Mouse (Mus musculus) embryo, embryonic 11 days (tissue): ENCODE measurements around the gene Glcci1.
"Not testable (repeated sequence)": the region's sequence is repeated elsewhere in the genome, so short reads cannot be mapped to it uniquely, and the experiment has no call there.

Experiments used
- DNase-seq: peaks from one replicate; pipeline ENCODE4 v3.0.0-alpha.2; 2015

Gene Glcci1

GRCm38 (mm10) chr6:8495827-8496222 is 13.6 kb upstream of the Glcci1 start:
- no peak for DNase-seq

DNA sequence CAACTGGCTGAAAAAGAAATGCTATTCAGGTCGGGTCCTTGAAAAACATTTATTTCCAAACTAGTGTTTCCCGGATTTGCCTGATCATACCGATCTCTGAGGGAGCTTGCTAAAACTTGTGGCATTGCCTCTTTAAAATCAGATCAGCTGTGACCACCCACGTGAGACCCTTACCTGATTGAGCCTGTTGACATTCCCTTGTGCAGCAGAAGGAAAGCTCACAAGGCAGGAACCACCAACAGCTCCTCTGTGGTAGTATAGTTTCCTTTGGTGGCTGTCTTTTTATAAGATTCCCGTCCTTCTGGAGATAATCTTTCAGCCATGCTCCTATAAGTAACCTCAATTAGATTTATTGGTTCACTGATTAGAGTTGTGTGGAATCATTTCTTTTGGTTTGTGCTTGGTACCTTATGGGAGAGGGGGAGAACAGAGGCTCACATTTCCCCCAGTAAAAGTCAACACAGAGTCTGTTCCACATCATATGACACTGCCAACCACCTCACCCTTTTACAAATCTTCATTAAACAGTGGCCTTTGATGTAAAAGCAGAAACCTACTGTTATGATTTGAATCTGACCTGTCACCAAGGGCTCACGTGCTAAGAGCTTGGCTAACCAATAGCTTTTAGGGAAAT is 12.0 kb upstream of the Glcci1 start:
- no peak for DNase-seq

- DNase-seq, result no peak
Measured at GRCm38 (mm10) chr6:8497868-8498257, 11.5 kb upstream of the Glcci1 start.

- DNase-seq, result no peak
Measured at GRCm38 (mm10) chr6:8498961-8499360, 10.4 kb upstream of the Glcci1 start.

- no peak for DNase-seq
Measured at GRCm38 (mm10) chr6:8503953-8504352, 5.4 kb upstream of the Glcci1 start.

DNA sequence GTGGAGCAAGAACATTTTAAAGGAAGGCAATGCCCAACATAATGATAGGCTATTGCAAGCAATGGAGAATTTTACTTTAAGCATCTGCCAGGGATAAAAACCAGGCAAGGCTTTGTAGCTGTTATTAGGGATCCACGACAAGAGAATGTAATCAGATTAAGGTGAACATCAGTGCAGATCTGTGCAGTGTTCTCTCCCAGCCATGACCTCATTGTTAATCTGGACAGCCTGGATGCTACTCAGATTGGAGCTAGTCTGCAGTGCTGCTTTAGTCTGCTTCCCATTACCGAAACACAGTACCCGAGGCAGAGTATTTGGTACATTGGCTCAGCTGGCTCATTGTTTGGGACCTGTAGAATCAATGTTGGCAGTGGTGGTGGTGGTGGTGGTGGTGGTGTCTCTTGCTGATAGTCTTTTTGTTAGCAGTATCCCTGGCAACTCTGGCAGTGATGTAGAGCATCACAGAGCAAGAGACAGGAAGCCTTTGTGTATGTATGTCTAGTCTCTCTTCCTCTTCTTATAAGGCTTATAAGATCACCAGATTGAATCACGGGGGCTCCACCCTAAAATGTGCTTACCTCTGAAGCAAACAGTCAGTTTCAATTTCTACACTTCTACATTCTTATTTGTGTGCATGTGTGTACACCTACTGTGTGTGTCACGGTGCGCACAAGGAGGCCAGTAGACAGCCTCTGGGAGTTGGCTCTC is 4.7 kb upstream of the Glcci1 start:
- no peak for DNase-seq

DNA sequence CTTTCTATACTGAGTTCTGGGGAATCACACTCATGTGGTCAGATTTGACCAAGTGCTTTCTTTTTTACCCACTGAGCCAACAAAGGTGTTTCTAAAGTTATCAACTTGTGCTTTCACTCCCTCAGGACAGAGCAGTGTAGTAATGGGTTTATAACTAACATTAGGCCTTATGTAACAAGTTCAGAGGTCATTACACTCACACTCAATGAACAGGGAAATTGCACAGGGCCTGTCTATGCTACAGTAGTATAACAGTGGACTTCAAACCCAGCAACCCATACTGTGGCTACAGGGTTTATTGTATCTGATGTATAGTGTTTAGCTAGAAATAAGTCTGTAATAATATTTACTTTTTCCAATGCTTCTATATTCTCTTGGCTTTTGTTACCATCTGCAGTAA is 2.8 kb upstream of the Glcci1 start:
- no peak for DNase-seq

DNA sequence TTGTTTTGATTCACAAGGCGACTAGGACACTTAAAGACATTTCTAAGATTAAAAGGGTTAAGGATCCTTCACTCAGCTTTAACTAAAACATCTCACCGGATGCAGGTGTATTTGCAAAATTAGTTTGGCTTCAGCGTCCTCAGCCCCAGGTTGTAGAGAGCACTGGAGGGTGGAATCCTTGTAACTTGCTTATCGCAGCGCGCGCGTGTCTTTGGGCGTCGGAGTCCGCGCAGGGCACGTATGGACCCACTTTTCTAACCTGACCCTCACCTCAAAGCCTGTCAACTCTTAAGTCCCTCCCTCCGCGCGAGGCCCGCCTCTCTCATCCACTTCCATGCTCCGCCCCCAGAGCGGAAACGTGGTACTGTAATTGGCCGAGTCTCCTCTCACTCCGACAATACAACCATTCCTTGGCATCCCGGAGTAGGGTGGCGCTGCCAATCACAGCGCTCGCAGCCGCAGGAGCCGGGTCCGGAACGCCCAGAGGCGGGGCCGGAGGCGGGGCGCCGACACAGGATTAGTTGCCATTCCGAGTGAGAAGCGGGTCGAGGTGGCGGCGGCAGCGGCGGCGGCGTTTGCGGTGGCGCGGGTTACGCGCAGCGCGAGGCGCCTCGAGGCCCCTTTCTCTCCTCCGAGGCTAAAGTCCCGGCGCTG is 390 bp upstream of the Glcci1 start:
- peak; percentile 98 for DNase-seq

DNA sequence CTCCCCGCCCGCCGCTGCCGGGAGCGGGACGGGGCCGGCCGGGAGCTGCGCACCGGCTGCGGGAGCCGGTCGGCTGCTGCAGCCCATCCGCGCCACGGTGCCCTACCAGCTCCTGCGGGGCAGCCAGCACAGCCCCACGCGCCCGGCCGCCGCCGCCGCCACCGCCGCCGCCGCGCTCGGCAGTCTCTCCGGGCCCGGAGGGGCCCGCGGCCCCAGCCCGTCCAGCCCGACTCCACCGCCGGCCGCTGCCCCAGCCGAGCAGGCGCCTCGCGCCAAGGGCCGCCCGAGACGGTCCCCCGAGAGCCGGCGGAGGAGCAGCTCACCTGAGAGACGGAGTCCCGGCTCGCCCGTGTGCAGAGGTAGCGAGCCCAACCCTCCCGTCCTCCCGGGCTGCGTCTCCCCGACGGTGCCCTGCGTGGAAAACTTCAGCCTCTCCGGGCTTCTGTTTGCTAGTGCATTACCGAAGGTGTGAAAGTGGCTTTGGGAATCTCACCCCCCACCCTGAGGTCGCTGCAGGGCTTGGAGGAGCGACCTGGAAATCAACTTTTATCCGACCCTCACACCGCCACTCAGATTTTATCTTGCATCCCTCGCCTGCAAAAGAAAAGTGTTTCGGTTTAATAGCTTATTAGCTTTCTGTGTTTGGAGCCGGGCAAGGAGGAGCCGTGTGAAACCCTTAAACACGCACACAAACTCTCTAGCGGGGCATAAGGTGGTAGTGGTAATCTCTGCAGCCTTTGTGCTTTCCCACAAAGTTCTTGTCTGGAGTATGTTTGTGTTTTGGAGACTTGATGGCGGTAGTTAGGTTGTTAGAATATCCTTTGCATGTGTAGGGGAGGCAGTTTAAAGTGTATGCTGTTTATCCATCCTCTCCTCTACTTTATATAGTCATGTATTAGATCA is 812 bp downstream of the Glcci1 start:
- DNase-seq, result peak; percentile 52

DNA sequence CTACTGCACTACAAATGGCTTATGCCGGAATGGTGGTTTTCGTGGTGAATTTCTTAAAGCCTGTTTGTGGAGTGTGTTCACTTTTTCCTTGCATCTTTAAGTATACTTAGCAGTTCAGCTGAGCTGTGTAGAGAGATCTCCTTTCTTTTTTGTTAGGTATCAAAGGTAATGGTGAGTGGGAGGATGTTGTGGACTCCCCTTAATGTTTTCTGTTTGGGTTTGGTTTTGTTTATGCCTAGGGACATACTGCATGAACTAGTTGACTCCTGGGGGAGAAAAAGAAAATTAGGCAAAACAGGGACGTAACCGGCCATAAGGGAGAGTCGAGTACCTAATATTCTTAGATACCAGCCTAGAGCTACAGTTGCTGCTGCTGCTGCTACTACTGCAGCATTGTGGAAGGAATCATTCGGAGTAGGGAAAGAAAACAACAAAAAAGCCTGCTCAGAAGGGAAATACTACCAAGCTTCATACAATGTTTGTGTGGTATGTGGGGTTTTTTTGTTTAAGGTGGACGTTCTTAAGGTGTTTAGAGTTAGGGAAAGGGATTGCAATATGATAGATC is 1.5 kb downstream of the Glcci1 start:
- DNase-seq, result peak; percentile 30

DNA sequence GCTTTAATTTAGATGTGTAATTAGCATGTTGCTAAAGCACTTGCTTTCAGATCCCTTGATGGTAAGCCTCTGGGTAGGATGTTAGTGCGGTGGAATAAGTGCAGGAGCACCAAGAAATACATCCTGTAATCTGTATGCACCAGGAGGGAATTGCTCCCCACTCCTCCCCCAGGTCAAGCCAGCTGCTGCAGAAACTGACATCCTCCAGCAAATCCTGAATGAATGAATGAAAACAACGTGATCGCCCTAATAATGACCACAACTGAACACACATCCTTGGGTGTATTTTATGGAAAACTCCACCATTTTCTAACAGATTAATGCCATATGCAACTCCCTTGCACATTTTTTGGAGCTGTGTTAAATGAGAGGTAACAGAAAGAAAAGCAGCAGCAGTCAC is 2.0 kb downstream of the Glcci1 start:
- peak; percentile 19 for DNase-seq

GRCm38 (mm10) chr6:8512416-8512815 is 3.0 kb downstream of the Glcci1 start:
- DNase-seq, result peak; percentile 52

GRCm38 (mm10) chr6:8519687-8520086 is 10.3 kb downstream of the Glcci1 start:
- DNase-seq, result no peak

- no peak for DNase-seq
Measured at GRCm38 (mm10) chr6:8521231-8521630, 11.8 kb downstream of the Glcci1 start.

DNA sequence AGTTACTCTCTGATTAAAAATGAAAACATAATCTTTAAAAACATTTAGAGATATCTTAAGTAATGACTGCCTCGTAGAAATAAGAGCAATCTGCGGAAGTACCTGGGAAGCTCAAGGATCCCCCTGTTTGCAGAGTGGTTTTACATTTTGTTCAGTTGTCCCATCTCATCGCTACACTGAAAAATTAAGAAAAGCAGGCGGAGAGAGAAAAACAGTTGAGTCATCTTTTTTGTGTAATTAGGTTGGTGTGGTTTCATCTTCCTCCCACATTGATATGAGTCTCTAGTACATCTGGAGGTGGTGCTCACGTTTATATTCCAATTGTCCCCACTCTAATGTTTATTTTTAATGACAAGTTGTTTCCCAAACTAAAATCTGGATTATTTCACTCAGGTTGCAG is 15.3 kb downstream of the Glcci1 start:
- no peak for DNase-seq

DNA sequence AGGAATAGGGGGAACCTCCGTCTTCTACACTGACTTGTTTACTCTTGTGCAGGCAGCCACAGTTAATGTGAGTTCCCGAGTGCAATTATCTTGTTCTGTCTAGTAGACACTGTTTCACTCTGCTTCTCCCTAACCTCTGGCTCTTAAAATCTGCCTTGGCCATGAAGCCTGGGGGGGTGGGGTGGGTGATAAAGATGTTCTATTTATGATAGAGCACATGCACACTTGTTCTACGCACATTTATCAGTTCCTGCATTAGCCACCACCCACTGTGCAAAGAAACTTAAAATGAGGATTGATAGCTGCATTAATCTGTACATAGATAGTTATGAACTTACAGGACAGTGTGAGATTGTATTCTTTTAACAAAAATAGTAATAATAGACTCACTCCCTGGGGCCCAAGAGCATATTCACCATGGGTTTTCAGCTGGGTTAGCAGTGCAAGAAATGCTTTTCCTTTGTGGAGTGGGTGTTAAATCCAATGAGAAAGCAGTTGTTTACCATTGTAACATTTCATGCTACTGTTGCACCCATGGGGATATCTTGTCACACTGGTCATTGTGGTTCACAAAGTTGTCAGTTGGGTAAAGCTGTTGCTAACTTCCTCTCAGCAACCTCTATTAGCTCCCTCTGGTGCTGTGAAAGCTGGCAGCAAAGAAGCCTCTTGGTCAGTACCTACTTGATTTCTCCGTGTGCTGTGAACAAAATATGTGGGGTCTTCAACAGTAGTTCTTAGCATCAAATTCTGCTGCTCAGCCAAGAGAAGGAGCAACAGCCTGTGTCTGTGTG is 21.9 kb downstream of the Glcci1 start:
- no peak for DNase-seq

- no peak for DNase-seq
Measured at GRCm38 (mm10) chr6:8536944-8537343, 27.5 kb downstream of the Glcci1 start.

DNA sequence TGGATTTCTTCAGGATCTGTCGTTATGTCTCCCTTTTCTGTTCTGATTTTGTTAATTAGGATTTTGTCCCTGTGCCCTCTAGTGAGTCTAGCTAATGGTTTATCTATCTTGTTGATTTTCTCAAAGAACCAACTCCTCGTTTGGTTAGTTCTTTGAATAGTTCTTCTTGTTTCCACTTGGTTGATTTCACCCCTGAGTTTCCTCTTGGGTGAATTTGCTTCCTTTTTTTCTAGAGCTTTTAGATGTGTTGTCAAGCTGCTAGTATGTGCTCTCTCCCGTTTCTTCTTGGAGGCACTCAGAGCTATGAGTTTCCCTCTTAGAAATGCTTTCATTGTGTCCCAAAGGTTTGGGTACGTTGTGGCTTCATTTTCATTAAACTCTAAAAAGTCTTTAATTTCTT is 32.1 kb downstream of the Glcci1 start:
- not testable (repeated sequence) for DNase-seq

GRCm38 (mm10) chr6:8544822-8545221 is 35.4 kb downstream of the Glcci1 start:
- DNase-seq, result no peak

DNA sequence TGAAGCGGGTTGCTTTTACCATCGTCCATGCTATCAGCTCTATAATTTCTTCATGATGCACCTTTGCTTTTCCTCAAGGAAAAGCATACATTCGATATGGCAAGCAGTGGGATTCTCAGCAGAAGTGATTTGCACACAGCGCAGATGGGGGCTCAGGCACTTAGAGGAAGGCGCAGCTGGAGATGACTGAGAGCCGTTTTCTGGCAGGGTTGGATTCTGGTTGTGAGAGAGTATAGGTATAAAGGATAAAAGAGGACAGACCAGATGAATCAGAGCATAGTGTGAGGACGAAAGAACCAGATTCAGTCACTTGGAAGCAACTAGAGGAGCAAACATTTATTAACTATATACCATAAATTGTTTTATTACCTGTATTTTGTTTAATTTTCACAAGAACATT is 36.4 kb downstream of the Glcci1 start:
- no peak for DNase-seq

GRCm38 (mm10) chr6:8551155-8551554 is 41.8 kb downstream of the Glcci1 start:
- no peak for DNase-seq
